Mouse (Mus musculus) spleen, embryonic (tissue): ENCODE measurements around the gene Galr2.

Experiments used
- CTCF ChIA-PET: fragments of 350-600 bp; sonication (Branson Sonifier 250); formaldehyde crosslinking; loops from one replicate; lab custom pipeline; 2022; lab: Charles Lee

Galr2 gene

DNA sequence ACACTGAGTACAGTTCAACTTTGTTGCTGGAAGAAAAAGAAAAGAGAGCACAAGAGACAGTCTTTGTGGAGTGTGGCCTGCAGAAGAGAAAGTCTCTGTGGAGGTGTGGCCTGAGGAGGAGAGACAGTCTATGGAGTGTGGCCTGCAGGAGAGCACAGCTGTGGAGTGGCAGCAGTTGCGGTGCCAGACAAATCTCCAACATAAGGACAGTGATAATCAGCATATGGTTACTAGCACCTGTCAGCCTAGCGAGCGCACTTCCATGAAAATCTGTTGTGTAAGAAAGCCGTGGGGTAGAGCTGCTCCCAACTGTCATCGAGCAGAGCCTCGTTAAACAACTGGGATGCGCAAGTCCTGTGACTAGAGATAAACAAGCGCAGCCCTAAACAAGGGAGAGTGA, 11.2 kb upstream of the Galr2 start:
- CTCF ChIA-PET, result no interaction called here

DNA sequence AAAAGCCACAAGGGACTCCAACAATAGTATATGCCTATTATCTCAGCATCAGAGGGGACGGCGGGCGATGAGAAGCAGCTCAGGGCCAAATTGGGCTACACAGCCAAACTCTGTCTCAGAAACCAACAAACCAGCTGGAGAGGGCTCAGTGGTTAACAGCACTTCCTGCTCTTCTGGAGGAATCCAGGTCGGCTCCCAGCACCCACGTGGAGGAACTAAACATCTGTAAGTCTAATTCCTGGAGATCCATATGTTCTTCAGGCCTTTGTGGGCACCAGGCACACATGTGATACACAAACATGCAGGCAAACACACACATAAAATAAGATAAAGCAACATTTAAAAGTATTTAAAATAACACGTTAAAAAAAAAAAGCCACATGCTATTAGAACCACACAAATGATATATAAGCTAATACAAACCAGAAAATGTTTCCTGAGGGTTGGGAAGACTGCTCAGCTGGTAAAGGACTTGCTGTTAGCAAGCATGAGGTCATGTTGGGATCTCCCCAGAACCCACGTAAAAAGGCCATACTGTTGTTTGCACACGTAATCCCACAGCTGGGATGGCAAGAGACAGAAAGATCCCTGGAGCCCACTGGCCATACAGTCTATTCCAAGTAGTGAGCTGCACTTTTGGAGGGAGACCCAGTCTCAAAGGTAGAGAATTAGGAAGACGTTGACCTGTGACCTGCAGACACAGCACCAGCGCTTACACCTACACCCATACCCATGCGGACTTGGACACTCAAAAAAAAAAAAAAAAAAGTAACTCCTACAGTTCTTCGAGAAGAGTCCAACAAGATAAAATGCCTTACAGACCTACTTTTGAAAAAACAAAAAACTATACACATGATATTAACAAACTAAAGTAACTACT, 7.9 kb upstream of the Galr2 start:
- CTCF ChIA-PET, result no interaction called here

DNA sequence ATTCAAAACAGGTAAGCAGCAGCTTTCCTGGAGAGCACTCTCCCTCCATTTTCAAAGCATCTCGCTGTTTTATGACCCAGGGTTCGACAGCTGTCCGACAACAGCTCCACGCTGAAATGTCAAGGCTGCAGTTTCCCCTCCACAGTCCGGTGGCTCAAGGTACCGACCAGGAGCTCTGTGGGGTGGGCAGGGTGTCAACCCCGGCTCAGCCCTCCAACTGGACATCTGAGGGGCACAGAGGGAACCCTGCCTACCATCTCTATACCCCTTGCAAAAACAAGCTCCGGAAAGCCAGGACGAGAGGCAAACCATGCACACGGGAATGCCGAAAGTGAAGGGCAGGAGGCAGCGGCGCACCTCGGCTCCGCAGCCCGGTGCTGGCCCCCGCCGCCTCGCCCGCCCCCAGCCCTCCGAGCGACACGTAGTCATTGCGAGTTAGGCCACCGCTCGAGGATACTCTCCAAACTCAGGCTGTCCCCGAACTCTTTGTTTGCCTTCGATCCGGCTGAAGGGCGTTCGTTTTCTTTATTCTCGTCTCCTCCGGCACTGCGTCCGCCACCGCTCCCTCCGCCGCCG, 7.2 kb upstream of the Galr2 start:
- CTCF ChIA-PET, result no interaction called here

DNA sequence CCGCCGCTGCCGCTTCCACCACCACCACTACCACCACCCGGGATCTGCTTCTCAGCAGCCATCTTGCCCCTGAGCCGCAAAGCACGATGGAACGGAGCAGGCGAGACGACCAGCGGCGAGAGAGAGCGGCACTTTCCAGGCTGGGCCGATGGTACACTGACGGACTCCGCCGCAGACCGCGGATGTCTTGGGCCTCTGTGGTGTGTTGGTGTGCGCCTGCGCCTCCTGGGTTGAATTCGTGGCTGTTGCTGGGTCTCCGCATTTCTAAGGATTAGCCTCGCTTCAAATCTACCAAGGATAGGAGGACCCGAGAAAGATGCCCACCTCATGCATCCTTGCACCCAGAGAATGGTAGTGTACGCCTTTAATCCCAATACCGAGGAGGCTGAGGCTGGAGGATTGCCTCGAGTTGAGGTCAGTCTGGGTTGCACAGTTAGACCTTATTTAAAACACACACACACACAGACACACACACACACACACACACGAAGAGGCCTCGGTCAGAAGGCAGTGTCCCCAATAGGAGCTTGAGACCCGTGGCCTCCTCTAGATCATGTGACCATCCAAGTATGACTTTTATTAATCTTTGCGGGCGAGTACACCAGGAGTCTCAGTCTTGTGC, 6.6 kb upstream of the Galr2 start, which contains the start of gene Srp68:
TSS of gene Srp68 (minus strand) at position 173 of the 622 bp plus-strand sequence.
- CTCF ChIA-PET, result interaction anchor here (1.0 kb wide), 1 partner anchor 343 kb away, joined by 3 read pairs; no protein-coding TSS in a partner anchor

DNA sequence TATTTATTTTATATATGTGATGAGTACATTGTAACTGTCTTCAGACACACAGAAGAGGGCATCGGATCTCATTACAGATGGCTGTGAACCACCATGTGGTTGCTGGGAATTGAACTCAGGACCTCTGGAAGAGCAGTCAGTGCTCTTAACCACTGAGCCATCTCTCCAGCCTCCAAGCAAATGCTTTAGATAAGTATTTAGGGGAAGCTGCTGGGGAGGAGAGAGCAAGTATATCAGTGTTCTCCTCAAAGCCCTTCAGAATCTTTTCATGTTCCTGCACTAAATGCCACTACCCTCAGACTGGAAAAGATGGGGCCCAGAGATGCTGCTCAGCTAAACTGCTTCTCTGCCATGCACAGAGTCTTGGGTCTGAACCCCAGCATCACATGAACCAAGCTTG, 3.6 kb upstream of the Galr2 start:
- CTCF ChIA-PET, result interaction anchor here (0.6 kb wide), 1 partner anchor 184 kb away, joined by 12 read pairs; no protein-coding TSS in a partner anchor

DNA sequence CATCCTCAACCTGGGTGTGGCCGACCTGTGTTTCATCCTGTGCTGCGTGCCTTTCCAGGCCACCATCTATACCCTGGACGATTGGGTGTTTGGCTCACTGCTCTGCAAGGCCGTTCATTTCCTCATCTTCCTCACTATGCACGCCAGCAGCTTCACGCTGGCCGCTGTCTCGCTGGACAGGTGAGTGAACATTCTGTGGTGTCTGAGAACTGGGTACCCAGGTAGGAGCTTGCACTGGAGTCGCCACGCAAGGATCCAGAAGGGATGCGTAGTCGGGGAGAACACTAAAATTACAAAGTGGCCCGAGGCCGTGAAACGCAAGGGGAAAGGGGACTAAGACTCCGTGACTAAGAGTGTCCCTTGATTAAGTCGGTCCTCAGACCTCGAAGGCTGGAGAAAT, 932 bp downstream of the Galr2 start:
- CTCF ChIA-PET, result no interaction called here

DNA sequence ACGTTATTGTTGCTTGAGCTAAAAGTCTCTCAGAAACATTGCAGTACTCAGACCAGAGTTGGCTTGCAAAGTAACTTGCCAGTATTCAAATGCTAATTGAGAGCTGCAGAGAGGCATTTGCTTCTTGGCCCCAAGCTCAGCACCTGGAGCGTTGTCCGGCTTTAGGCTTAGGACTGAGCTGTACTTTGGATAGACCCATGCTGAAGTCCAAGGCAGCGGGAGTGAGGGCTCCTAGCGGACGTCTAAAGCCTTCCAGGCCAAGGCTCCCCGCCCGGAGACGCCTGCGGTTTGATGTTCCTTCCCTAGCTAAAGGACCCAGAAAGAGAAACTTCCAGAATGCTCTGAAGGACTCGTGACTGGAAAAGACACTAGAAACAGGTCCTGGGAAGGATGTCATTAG, 1.4 kb downstream of the Galr2 start:
- CTCF ChIA-PET, result no interaction called here

DNA sequence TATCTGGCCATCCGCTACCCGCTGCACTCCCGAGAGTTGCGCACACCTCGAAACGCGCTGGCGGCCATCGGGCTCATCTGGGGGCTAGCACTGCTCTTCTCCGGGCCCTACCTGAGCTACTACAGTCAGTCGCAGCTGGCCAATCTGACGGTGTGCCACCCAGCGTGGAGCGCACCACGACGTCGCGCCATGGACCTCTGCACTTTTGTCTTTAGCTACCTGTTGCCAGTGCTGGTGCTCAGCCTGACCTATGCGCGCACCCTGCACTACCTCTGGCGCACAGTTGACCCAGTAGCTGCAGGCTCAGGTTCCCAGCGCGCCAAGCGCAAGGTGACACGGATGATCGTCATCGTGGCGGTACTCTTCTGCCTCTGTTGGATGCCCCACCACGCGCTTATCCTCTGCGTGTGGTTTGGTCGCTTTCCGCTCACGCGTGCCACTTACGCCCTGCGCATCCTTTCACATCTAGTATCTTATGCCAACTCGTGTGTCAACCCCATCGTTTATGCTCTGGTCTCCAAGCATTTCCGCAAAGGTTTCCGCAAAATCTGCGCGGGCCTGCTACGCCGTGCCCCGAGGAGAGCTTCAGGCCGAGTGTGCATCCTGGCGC, 2.3 kb downstream of the Galr2 start:
- CTCF ChIA-PET, result interaction anchor here (0.6 to 0.8 kb wide), 2 partner anchors 11 kb away, joined by 3 read pairs; no protein-coding TSS in a partner anchor

DNA sequence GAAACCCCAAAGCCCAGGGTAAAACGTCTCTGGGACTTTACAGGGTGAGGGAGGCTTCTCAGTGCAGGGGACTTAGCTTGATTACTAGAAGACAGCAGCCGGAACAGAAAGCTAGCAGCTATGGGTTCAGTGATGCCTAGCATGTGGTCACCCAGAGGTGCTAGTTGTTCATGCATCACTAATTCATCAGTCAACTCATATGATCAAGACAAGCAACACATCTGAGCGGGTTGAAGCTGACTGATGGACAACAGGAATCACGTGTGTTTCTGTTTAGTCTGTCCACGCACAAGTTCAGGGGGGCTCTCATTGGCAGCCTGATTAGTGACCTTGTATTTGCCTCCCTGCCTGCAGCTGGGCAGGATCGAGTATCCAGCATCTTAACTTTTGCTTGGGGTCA, 3.2 kb downstream of the Galr2 start:
- CTCF ChIA-PET, result interaction anchor here (0.8 kb wide), 1 partner anchor 10 kb away, joined by 3 read pairs; no protein-coding TSS in a partner anchor

DNA sequence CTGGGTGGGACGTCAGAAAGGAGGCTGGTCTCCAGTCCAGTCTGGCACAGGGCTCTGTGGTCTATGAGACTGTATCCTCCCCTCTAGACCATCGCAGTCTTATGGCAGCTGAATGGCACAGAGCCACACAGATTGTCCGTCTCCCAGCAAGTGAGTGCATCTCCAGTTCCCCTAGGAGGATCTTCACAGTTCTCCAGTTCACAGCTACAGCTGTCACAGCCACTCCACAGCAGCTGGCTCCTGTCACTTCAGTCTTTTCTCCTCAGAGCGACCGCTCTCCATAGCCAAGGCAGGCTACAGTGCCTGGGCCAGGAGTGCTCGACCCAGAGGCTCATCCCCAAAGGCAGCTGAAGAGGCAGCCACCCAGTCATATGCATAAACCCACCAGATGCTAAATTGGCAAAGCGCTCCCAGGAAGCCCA, 5.0 kb downstream of the Galr2 start:
- CTCF ChIA-PET, result no interaction called here

DNA sequence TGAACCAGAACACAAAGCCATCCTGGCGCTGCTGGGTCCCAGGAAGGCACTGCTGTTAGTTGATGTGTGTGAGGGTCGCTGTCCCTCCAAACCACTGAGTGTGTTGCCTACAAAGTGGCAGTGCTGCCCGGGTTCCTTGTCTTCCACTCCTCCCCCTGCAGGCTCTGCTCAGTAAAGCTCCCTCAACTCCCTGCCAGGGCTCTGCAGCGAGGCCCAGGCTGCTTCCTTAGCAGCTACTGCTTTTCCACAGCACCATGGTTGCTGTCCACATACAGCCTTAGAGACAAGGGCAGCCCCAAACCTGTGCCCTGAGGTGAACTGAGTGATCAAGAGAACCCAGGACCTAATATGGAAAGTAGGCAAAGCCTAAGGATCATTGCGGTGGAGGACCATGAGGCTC, 6.6 kb downstream of the Galr2 start:
- CTCF ChIA-PET, result no interaction called here

DNA sequence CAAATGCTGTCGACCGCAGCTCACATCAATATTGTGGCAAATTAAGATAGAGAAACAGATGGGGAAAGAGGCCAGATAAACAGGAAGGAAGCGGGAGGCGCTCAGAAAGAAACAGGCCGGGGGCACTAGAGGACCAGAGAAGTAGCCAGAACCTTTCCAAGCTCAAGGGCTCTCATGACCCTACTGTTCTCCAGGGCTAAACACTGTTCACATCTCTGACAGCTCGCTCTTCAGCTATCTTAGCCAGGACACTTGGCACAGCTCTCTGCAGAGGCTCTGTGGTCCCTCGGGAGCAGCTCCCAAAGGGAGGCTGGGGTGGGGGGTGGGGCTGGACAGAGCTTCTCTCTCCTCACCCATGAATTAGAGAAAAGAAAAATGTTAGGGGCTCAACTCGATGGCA, 9.8 kb downstream of the Galr2 start:
- CTCF ChIA-PET, result no interaction called here

DNA sequence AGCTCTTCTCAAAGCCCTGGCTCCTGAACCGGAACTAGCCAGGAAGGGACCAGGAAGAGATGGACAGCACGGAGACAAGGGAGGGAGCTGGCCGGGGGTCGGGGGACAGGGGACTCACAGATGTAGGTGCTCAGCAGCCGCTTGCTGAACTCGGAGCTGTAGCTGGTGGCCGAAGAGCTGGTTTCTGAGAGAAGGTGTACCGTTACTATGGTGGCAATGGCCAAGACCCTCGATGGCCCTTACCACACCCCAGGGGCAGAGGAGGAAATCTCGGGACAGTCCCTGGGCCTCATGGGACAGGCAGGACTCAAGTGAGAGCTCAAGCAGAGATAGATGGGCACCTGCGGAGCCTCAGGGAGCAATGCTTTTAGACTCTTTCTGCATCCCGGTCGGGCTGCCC, 11.7 kb downstream of the Galr2 start:
- CTCF ChIA-PET, result no interaction called here

DNA sequence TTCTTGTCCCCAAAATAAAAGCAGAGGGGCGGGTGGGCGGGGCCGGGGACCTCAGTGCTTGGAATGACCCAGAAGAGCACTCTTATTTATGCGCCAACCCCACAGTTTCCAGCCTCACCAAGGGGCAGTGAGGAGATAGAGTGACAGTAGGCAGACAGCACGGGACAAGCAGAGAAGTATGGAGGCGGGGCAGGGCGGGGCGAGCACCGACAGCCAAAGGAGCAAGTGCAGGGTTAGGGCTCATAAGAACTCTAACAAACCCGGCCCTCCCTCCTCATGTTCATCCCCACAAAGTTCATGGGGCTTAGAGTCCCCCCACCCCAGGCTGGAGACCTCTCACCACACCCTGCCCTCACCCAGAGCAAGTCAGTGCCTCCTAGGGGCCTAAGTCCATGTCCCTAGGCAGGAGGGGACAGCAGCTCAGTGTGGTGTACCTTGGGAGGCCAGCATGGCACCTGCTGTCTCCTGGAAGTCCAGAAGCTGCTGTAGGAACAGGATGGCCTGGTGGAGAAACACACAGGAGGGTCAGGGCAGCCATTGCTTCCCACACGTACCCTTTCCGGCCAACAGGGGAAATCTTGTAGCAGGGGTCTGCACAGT, 12.9 kb downstream of the Galr2 start:
- CTCF ChIA-PET, result interaction anchor here (0.6 to 1.5 kb wide), 3 partner anchors 10 to 25 kb away, joined by 3 to 4 read pairs (median 3); no protein-coding TSS in a partner anchor

DNA sequence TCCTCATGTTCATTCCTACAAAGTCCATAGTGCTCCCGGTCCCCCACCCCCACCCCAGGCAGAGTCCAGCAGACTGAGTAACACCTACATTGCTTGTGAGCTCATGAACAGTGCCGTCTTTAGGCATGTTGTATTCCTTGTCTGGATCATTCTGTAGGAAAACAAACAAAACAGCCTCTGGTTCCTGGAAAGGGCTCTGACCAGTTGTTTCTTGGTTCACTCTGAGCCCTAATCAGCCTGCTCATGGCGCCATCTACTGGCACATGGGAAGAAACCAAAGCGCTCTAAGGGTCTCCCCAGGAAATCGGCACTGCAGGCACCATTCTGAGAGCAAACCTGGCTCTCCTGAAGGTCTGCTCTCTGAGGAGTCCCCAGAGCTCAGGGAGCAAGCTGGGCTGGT, 13.6 kb downstream of the Galr2 start:
- CTCF ChIA-PET, result interaction anchor here (0.6 to 1.5 kb wide), 6 partner anchors 11 to 176 kb away, joined by 3 to 7 read pairs (median 3); no protein-coding TSS in a partner anchor

DNA sequence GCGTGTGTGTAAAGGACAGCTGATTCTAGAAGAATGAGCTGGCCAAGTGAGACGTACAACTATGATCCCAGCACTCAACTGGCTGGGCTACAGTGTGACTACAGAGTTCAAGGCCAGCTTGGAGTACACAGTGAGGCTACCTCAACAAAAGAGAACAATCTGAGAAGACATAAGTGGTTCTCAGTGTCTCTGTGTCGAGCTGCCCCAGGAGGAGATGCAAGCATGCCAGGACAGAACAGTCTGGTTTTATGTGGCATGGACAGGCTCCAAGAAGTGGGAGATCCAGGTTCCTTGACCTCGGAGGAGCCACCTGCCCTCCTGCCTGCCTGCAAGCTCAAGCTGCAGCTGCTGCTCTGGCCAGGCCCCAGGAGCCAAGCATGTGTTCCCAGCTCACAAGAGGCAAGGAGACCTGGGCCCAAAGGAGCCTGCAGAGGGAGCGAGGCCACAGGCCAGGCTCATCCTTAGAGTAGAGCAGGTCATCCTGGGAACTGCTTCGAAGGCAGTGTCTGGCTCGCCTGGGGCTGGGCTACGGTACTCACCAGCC, 15.5 kb downstream of the Galr2 start:
- CTCF ChIA-PET, result no interaction called here

DNA sequence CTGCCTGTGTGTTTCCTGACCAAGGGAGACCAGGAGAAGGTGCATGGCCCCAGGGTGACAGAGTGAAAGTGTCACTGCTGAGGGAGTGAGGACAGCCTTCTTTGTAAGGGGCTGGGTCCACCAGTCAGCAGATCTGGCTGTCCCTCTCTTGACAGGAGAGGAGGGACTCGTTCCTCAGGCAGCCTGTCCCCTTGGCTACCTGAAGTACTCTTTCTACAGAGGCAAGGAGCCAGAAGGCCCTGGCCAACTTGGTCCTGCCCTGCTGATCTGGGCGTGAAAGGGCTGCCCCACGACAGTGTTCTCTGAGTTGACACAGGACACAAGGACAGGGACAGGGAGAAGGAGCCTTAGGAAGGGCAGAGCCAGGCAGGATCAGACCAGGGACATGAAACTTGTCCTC, 16.3 kb downstream of the Galr2 start:
- CTCF ChIA-PET, result no interaction called here

DNA sequence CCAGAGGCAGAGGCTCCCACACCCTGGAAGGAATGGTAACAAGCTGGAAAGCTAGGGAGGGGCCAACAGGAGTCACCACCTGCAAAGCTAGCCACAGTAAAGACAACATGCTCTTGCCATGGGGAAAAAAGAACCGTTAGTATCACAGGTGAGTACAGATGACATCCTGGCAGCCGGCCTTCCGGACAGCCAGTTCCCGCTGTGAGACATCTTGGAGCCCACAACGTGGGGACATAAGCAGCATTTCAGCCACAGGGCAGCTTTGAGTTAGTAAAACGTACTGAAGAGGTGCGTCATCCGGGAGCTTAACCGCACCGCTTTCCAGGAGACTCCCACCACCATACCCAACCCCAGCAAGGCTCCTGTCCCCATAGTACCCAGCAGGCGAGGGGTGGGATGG, 17.5 kb downstream of the Galr2 start:
- CTCF ChIA-PET, result interaction anchor here (0.6 to 0.7 kb wide), 2 partner anchors 89 to 674 kb away, joined by 4 read pairs; no protein-coding TSS in a partner anchor

DNA sequence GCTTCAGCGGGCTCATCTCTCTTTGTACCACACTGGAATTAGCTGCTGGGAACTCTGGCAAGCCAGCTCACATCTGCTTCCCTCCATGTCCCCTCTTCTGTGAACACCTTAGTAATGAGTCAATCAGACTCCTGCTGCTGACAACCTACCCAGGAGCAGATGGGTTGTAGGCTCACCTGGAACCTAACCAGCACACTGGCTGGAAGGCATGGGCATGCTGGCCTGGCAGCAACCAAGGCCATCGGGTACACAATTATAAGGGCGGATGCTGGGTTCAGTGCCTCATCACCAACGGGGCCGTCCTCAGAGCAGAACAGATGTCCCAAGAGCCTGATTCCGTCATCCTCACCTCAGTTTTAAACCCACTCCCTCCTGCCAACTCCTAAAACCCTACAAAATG, 17.9 kb downstream of the Galr2 start:
- CTCF ChIA-PET, result interaction anchor here (0.7 kb wide), 1 partner anchor 673 kb away, joined by 4 read pairs; no protein-coding TSS in a partner anchor

DNA sequence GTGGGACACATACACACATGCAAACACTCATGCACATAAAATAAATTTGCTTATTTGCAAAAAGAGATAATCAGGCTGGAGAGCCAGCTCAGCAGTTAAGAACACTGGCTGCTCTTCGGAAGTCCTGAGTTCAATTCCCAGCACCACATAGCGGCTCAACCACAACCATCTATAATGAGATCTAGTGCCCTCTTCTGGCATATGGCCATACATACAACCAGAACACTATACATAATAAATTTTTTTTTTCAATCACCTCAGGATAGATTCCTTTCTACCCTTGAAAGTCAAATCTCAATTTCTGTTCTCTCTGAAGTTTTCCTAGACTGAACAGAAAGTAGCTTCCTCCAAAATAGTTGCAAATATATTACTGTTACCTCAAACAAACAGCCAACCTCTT, 24.7 kb downstream of the Galr2 start:
- CTCF ChIA-PET, result interaction anchor here (1.1 to 1.8 kb wide), 2 partner anchors 11 to 46 kb away, joined by 3 to 4 read pairs; no protein-coding TSS in a partner anchor
